Mouse (Mus musculus): ENCODE data around the gene Lifr.

- TF ChIP-seq CTCF (IDR thresholded peaks at IDR 0.05; ENCODE audit: low read depth) = no peak
- TF ChIP-seq EP300 (IDR thresholded peaks at IDR 0.05; ENCODE audit: low read depth) = no peak
These were observed 117.8 kb downstream of the Lifr start for GRCm38 (mm10) chr15:7208180-7208579.
